Mouse (Mus musculus) skeletal muscle tissue, postnatal 0 days (tissue): ENCODE results near the gene Gm21870. TPM values are rescaled to one million over a fixed set of nuclear protein-coding genes. Genes with fewer than 3 reads are reported as not detected.

Experiments
- polyA plus RNA-seq: library from polyadenylated mRNA; unstranded; fragments of >200 nt; fragmentation: Nextera tagmentation; extraction: Ambion mirVana; gene quantifications from 2 replicates; pipeline ENCODE4 v1.2.1, GENCODE M21; 2015

Gene Gm21870
- polyA plus RNA-seq: not detected in 2 replicates

GRCm38 (mm10) chrX:33986716-33987115 is at the start of gene Gm21870:
Gene Gm21870, minus strand, starts transcription at chrX:33986816.

GRCm38 (mm10) chrX:33956440-33956839 is 30.2 kb downstream of the Gm21870 start, which contains the start of gene Btbd35f6:
Gene Btbd35f6, minus strand, starts transcription at chrX:33956540.

Other genes with a start within 250 kb of the Gm21870 start
- gene Btbd35f6, start 30.3 kb downstream of the Gm21870 start, polyA plus RNA-seq: not detected in 2 replicates
- not detected in 2 replicates for gene Btbd35f9, start 174.7 kb upstream of the Gm21870 start, polyA plus RNA-seq